Mouse (Mus musculus) liver, adult 2 months (tissue): ENCODE data around the gene Gm21885. TPM values are rescaled to one million over a fixed set of nuclear protein-coding genes. Genes with fewer than 3 reads are reported as not detected.

ENCODE experiments used
- DNase-seq: peaks from one replicate; pipeline ENCODE4 v3.0.0-alpha.2; 2011; ENCODE audit warnings: low read depth, low spot score; ENCODE audit errors: extremely low read depth
- H3K27ac ChIP-seq: fragments of 200-500 bp; replicated peaks from 2 replicates; pipeline ENCODE4 v1.5.1; 2012; ENCODE audit warnings: low read depth, mild to moderate bottlenecking, control low read depth, inconsistent platforms, low read length; ENCODE audit not compliant: insufficient read depth
- H3K27me3 ChIP-seq: fragments of 200-500 bp; 2 replicates; pipeline ENCODE4 v1.6.1; 2012; ENCODE audit warnings: mild to moderate bottlenecking, moderate library complexity, low read length, inconsistent platforms; ENCODE audit not compliant: control insufficient read depth, insufficient read depth
- H3K36me3 ChIP-seq: fragments of 200-500 bp; 2 replicates; pipeline ENCODE4 v1.6.1; 2012; ENCODE audit warnings: low read length, inconsistent platforms; ENCODE audit not compliant: control insufficient read depth, insufficient read depth
- H3K4me1 ChIP-seq: fragments of 200-500 bp; 2 replicates; pipeline ENCODE4 v1.6.1; 2011; ENCODE audit warnings: low read length; ENCODE audit not compliant: control insufficient read depth, insufficient read depth
- H3K4me3 ChIP-seq: fragments of 200-500 bp; 2 replicates; pipeline ENCODE4 v1.5.1; 2011; ENCODE audit warnings: low read depth, mild to moderate bottlenecking, control low read depth, low read length, moderate library complexity; ENCODE audit not compliant: insufficient read depth
- H3K79me2 ChIP-seq: fragments of 200-500 bp; 2 replicates; pipeline ENCODE4 v1.6.1; 2012; ENCODE audit warnings: inconsistent platforms, mild to moderate bottlenecking, low read length, moderate library complexity; ENCODE audit not compliant: control insufficient read depth, insufficient read depth
- H3K9ac ChIP-seq: fragments of 200-500 bp; 2 replicates; pipeline ENCODE4 v1.6.1; 2012; ENCODE audit warnings: low read depth, mild to moderate bottlenecking, control low read depth, inconsistent platforms, low read length
- CTCF ChIP-seq: fragments of 200-500 bp; IDR thresholded peaks from 2 replicates; pipeline ENCODE4 v1.5.1; 2011; ENCODE audit warnings: low read depth, low read length, control low read depth
- POLR2A ChIP-seq: fragments of 200-500 bp; IDR thresholded peaks from 2 replicates; pipeline ENCODE4 v1.6.1; 2011; ENCODE audit warnings: low read length, control low read depth; ENCODE audit not compliant: insufficient read depth; ENCODE audit errors: extremely low read depth
- WGBS: fragments of 180-500 bp; shearing (Covaris S2); methylation state at CpG from one replicate; pipeline ENCODE4 v1.1.7; 2018; 5-methylcytosine and 5-hydroxymethylcytosine counted together
- polyA plus RNA-seq: library from polyadenylated mRNA; depleted of rRNA; stranded (reverse); fragments of >200 nt; gene quantifications from 2 replicates; pipeline ENCODE4 v1.2.3, GENCODE M21; 2012; rRNA removed
- total RNA-seq: library from RNA; depleted of rRNA; stranded (reverse); fragments of >200 nt; gene quantifications from 2 replicates; pipeline ENCODE4 v1.2.3, GENCODE M21; 2014; rRNA removed

Gene Gm21885
- total and polyA plus RNA-seq, 2 experiments: 0.49 TPM; not detected in 1

- peaks cover 17% of the 10 kb centered on the region for H3K4me1 ChIP-seq
Observed at GRCm38 (mm10) chr11:94328644-94329025, 47.0 kb downstream of the Gm21885 start.

DNA sequence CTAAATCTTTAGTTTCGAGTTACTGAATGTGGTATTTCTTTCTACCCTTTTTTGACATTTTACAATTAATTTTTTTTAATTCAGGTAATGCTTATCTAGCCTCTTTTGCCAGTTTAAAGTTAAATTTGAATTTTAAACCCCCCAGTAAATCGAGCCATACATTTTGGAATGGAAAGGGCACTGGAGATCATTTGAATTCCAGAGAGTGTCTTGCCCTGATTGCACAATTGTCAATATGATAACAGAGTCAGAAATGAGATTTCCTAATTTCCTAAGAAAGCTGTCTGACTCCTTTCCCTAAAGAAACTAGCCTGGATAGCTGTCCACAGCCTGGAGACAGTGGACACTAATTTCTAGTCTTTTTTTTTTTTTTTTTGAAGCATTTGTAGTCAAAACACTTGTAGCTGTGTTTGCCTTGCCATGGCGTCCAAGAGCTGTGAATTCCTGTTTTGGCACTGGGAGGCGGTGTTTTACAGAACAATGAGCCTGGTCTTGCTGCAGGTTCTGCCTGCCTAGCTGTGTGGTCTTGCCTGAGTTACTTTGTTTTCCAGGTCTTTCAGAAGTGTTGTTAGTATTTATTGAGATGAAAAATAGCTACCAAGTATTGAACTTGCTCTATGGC lies 47.7 kb downstream of the Gm21885 start:
- Histone ChIP-seq H3K27ac (no peak overlapping the region; the same call in 1 of the 2 replicates), H3K9ac (no peak overlapping the region), H3K79me2 (peaks cover 10% of the 10 kb centered on the region; the same call in 1 of the 2 replicates), H3K36me3 (peaks cover 3% of the 10 kb centered on the region), H3K4me1 (peaks cover 17% of the 10 kb centered on the region), H3K27me3 (no peaks in the 10 kb centered on the region), H3K4me3 (no peak overlapping the region)
- WGBS: 29% methylated on average over 4 of the region's 4 CpGs
- peak; percentile 59 for DNase-seq
- TF ChIP-seq CTCF: peak; percentile 43; the same call in 1 of the 2 replicates
- TF ChIP-seq POLR2A: no peak

More at GRCm38 (mm10) chr11:94328644-94329025, 47.0 kb downstream of the Gm21885 start:
- Histone ChIP-seq H3K27me3 (no peaks in the 10 kb centered on the region), H3K79me2 (peaks cover 9% of the 10 kb centered on the region; the same call in 1 of the 2 replicates), H3K36me3 (no peaks in the 10 kb centered on the region), H3K9ac (peak overlapping the region; percentile 77), H3K27ac (peak overlapping the region; percentile 94), H3K4me3 (peak overlapping the region; percentile 78)
- TF ChIP-seq POLR2A (no peak), CTCF (no peak)
- 2% methylated on average over 10 of the region's 10 CpGs for WGBS
- no peak for DNase-seq

DNA sequence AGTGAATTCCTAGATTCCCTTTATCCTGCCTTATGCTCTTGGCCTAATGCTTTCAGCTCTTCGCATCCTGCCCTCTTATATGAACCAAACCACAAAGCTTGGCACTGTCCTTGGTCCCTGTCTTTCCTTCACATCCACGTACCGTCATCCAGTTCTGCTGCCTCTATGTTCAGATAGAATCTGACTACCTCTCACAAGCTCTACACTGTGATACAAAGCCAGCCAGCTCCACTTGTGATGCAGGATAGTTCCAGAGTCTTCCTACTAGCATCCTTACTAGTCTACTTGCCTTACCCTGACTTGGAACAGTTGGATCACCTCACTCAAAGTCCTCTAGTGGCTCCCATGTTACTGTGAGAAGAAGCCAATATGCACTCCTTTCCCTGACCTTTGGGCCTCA lies 48.5 kb downstream of the Gm21885 start:
- peaks cover 7% of the 10 kb centered on the region for H3K36me3 ChIP-seq
- peaks cover 17% of the 10 kb centered on the region for H3K4me1 ChIP-seq
- H3K4me3 ChIP-seq: no peak overlapping the region
- H3K27ac ChIP-seq: peak overlapping the region; percentile 43
- DNase-seq: no peak
- WGBS: 67% methylated on average over 3 of the region's 3 CpGs
- TF ChIP-seq POLR2A (no peak), CTCF (no peak)
- 0 out of 2 replicates have a peak overlapping the region, but pooled peaks have one; percentile 3 for H3K9ac ChIP-seq
- H3K79me2 ChIP-seq: peaks cover 10% of the 10 kb centered on the region; the same call in 1 of the 2 replicates
- no peaks in the 10 kb centered on the region for H3K27me3 ChIP-seq

DNA sequence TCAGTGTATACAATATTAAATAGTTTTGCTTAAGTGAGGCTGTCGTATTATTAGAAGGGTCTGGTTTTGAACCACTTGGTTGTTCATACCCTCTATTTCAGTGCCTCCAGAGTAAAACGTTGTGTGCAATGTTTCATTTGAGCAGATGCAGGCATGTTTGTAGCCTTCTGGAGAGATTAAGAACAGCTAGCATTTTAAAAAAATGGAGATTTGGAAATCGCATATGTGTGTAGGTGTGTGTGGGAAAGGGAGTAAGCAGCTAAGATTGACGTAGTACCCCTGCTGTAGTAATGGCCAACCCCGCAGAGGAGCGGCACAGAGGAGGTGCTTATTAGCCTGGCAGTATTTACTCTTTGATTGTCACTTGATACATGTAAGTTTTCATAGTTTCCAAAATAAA lies 51.1 kb downstream of the Gm21885 start:
- 89% methylated on average over 6 of the region's 6 CpGs for WGBS
- no peak overlapping the region for H3K27ac ChIP-seq
- TF ChIP-seq CTCF: no peak
- TF ChIP-seq POLR2A: no peak
- peaks cover 14% of the 10 kb centered on the region for H3K4me1 ChIP-seq
- no peak for DNase-seq
- no peaks in the 10 kb centered on the region for H3K27me3 ChIP-seq
- no peak overlapping the region for H3K9ac ChIP-seq
- H3K79me2 ChIP-seq: peaks cover 10% of the 10 kb centered on the region; the same call in 1 of the 2 replicates
- no peak overlapping the region for H3K4me3 ChIP-seq
- H3K36me3 ChIP-seq: peaks cover 12% of the 10 kb centered on the region

GRCm38 (mm10) chr11:94334386-94334968 lies 52.8 kb downstream of the Gm21885 start:
- H3K4me3 ChIP-seq: no peak overlapping the region
- WGBS: 94% methylated on average over 8 of the region's 8 CpGs
- peaks cover 10% of the 10 kb centered on the region; the same call in 1 of the 2 replicates for H3K79me2 ChIP-seq
- H3K27ac ChIP-seq: no peak overlapping the region
- H3K9ac ChIP-seq: no peak overlapping the region
- H3K4me1 ChIP-seq: peaks cover 13% of the 10 kb centered on the region
- no peak for DNase-seq
- TF ChIP-seq CTCF: no peak
- no peak for TF ChIP-seq POLR2A
- peaks cover 24% of the 10 kb centered on the region for H3K36me3 ChIP-seq
- no peaks in the 10 kb centered on the region for H3K27me3 ChIP-seq

Other genes with a start within 250 kb of the Gm21885 start
- 39.9 and 50.1 TPM in 2 replicates for gene Tob1, start 70.4 kb upstream of the Gm21885 start, total RNA-seq
- gene Tob1, start 70.4 kb upstream of the Gm21885 start, polyA plus RNA-seq: 47.1 and 72.2 TPM in 2 replicates
- under 0.01 TPM in 1 of 2 replicates, not detected in the other for gene Wfikkn2, start 35.9 kb upstream of the Gm21885 start, total RNA-seq
- gene Wfikkn2, start 35.9 kb upstream of the Gm21885 start, polyA plus RNA-seq: 0.04 TPM in 1 of 2 replicates, not detected in the other
- gene Luc7l3, start 40.1 kb downstream of the Gm21885 start, total RNA-seq: 17.9 and 20.1 TPM in 2 replicates
- 2.5 and 4.6 TPM in 2 replicates for gene Luc7l3, start 40.1 kb downstream of the Gm21885 start, polyA plus RNA-seq
- 28.0 and 30.0 TPM in 2 replicates for gene Ankrd40, start 46.1 kb downstream of the Gm21885 start, total RNA-seq
- 47.6 and 56.5 TPM in 2 replicates for gene Ankrd40, start 46.1 kb downstream of the Gm21885 start, polyA plus RNA-seq
- gene Abcc3, start 111.1 kb downstream of the Gm21885 start, total RNA-seq: 180 and 280 TPM in 2 replicates
- gene Abcc3, start 111.1 kb downstream of the Gm21885 start, polyA plus RNA-seq: 251 and 292 TPM in 2 replicates
- gene Cacna1g, start 192.3 kb downstream of the Gm21885 start, total RNA-seq: under 0.01 and 0.07 TPM in 2 replicates
- 0.26 and 0.51 TPM in 2 replicates for gene Cacna1g, start 192.3 kb downstream of the Gm21885 start, polyA plus RNA-seq
- gene Spata20, start 204.3 kb downstream of the Gm21885 start, total RNA-seq: not detected in 2 replicates
- not detected in 2 replicates for gene Spata20, start 204.3 kb downstream of the Gm21885 start, polyA plus RNA-seq
- gene Epn3, start 218.1 kb downstream of the Gm21885 start, total RNA-seq: not detected in 2 replicates
- 0.05 and 0.11 TPM in 2 replicates for gene Epn3, start 218.1 kb downstream of the Gm21885 start, polyA plus RNA-seq
- 0.09 TPM in 1 of 2 replicates, not detected in the other for gene Mycbpap, start 239.9 kb downstream of the Gm21885 start, total RNA-seq
- 0.02 and 0.04 TPM in 2 replicates for gene Mycbpap, start 239.9 kb downstream of the Gm21885 start, polyA plus RNA-seq